Mouse (Mus musculus) E14TG2a.4 (cell line): ENCODE measurements around the gene Rrp1b.

Experiments
- H3K27me3 ChIP-seq: 2 replicates; pipeline ENCODE4 v1.6.1; 2014; ENCODE audit warnings: low read length, control low read depth; ENCODE audit not compliant: insufficient read depth
- H3K36me3 ChIP-seq: 2 replicates; pipeline ENCODE4 v1.6.1; 2014; ENCODE audit warnings: low read length, control low read depth; ENCODE audit not compliant: insufficient read depth
- H3K4me1 ChIP-seq: replicated peaks from 2 replicates; pipeline ENCODE4 v1.6.1; 2014; ENCODE audit warnings: low read depth, low read length, control low read depth
- H3K4me3 ChIP-seq: replicated peaks from 2 replicates; pipeline ENCODE4 v1.5.1; 2014; ENCODE audit warnings: mild to moderate bottlenecking, low read length
- H3K9me3 ChIP-seq: 2 replicates; pipeline ENCODE4 v1.6.1; 2014; ENCODE audit warnings: low read length, control low read depth
- CTCF ChIP-seq: conservative IDR thresholded peaks from 2 replicates; pipeline ENCODE4 v1.5.1; 2014; ENCODE audit warnings: low read length
- NANOG ChIP-seq: IDR thresholded peaks from 2 replicates; pipeline ENCODE4 v1.6.1; 2014; ENCODE audit warnings: borderline replicate concordance, low read length, mixed read lengths
- POU5F1 ChIP-seq: IDR thresholded peaks from 2 replicates; pipeline ENCODE4 v1.6.1; 2014; ENCODE audit warnings: low read length, borderline replicate concordance

The Rrp1b gene

DNA sequence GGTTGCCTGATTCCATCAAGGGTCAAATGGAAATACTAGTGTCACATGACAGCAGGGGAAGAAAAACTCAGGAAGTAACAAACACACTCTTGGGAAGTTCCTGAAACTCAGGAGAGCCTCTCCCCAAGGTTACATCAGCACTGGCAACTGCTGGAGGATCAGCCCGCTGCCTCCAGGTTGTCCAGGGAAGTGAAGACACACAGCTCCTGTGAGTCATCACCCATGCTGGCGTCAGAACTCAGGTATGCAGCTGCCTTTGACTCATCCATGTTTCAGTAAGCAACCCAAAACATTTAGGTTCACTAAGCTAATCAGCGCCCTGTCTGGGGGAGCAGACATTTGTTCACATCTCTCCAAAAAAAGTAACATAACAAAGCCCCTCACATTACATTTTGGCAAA, 32.6 kb upstream of the Rrp1b start:
- Histone ChIP-seq H3K4me1 (peaks cover 14% of the 10 kb centered on the region), H3K36me3 (peaks cover 92% of the 10 kb centered on the region), H3K4me3 (no peak overlapping the region), H3K9me3 (peaks cover 10% of the 10 kb centered on the region; the same call in 1 of the 2 replicates), H3K27me3 (no peaks in the 10 kb centered on the region)
- TF ChIP-seq POU5F1: no peak
- TF ChIP-seq NANOG: no peak
- TF ChIP-seq CTCF: no peak

DNA sequence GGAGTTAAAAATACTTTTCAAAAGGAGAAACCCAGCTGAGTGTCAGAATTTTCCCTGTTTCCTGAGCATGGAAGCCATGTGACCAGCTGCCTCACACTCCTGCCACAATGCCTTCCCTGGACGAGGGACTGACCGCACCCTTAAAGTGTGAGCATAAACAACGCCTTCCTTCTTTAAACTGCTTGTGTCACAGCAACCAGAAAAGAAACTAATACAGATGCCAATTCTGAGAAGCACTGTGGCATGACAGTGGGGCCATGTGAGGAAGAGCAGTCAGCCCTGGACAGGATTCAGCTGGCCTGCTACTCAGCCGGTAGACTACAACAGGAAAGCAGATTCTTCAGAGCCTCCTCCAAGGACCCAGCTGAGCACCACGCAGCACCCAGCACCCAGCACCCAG, 29.1 kb upstream of the Rrp1b start:
- H3K27me3 ChIP-seq: no peaks in the 10 kb centered on the region
- peaks cover 100% of the 10 kb centered on the region for H3K36me3 ChIP-seq
- TF ChIP-seq POU5F1 (no peak), NANOG (no peak), CTCF (no peak)
- peaks cover 13% of the 10 kb centered on the region for H3K9me3 ChIP-seq
- no peak overlapping the region for H3K4me3 ChIP-seq
- no peaks in the 10 kb centered on the region for H3K4me1 ChIP-seq

DNA sequence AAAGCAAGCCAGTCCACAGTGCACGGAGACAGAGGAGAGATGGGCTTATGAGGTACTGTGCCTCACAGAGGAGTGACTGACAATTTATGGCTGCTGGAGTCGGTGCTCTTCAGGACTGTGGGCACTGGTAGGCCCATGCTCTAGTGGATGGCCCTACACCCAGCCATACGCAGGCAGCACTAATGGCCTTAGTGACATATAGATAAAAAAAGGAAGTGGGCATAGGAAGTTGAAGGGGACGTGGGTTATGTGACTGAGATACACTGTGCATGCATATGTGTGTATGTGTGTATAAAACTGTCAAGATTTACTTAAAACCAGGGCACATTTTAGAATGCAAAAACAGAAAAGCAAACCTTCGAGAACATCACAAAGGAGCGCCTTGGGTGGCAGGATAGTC, 24.2 kb upstream of the Rrp1b start:
- H3K27me3 ChIP-seq: no peaks in the 10 kb centered on the region
- no peak for TF ChIP-seq NANOG
- TF ChIP-seq POU5F1: no peak
- no peak for TF ChIP-seq CTCF
- H3K9me3 ChIP-seq: peaks cover 3% of the 10 kb centered on the region; the same call in 1 of the 2 replicates
- H3K4me3 ChIP-seq: no peak overlapping the region
- H3K4me1 ChIP-seq: no peaks in the 10 kb centered on the region
- peaks cover 96% of the 10 kb centered on the region for H3K36me3 ChIP-seq

DNA sequence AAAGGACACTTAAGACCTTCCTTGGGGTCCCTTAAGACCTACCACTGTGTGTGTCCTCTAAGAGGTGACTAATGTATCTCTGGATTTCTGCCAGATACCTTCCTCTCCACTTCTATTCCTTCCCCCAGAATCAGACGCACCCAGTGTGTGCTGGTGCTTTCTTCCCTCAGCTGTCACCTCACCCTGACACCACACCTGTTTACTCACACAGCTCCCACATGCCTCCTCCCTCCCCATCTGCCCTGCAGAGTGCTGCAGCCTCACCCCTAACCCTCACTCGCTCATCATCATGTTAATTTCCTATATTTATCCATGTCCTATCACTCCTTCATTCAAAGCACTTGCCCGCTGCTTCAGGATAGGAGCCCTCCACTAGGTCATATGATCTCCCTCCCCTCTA, 23.6 kb upstream of the Rrp1b start:
- H3K4me3 ChIP-seq: no peak overlapping the region
- H3K27me3 ChIP-seq: no peaks in the 10 kb centered on the region
- H3K9me3 ChIP-seq: peaks cover 3% of the 10 kb centered on the region; the same call in 1 of the 2 replicates
- TF ChIP-seq CTCF: no peak
- TF ChIP-seq NANOG: no peak
- TF ChIP-seq POU5F1: no peak
- H3K4me1 ChIP-seq: no peaks in the 10 kb centered on the region
- H3K36me3 ChIP-seq: peaks cover 94% of the 10 kb centered on the region

DNA sequence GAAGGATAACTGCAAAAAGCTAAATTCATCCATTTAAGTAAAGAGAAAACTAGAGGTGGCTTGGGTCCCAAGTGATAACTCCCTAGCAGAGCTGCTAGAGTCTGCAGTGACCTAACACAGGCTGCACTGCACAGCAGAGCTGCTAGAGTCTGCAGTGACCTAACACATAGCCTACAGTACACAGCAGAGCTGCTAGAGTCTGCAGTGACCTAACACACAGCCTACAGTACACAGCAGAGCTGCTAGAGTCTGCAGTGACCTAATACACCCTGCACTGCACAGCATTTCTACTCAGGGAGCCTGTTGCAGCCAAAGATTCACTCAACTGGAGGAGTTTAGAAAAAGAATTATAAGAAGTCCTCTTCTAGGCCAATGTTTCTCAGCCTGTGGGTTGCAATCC, 22.2 kb upstream of the Rrp1b start:
- Histone ChIP-seq H3K9me3 (peaks cover 3% of the 10 kb centered on the region; the same call in 1 of the 2 replicates), H3K4me1 (0 out of 2 replicates have a peak, but pooled peaks cover 5% of the 10 kb centered on the region)
- TF ChIP-seq NANOG (no peak), POU5F1 (no peak), CTCF (no peak)

DNA sequence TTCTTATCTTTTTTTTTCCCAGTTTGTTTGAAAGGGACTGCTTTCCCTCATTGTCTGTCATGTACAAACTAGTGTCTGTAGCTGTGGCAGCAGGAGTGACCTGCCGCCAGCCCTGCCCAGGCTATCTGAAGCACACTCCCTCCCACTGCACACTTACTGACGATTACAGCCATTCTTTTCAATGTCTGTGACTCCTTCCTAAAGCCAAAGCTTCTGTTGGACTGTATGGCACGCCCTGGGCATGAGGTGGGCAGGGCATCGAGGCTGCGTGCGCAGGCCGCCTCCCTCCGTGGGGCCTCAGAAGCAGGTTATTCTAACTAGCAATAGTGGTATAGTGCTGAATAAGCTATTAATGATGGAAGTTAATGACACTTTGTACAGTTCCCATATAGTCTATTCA, 19.4 kb upstream of the Rrp1b start:
- H3K4me1 ChIP-seq: 0 out of 2 replicates have a peak, but pooled peaks cover 6% of the 10 kb centered on the region
- no peaks in the 10 kb centered on the region for H3K27me3 ChIP-seq
- H3K9me3 ChIP-seq: no peaks in the 10 kb centered on the region
- TF ChIP-seq CTCF (no peak), NANOG (no peak), POU5F1 (no peak)
- peaks cover 92% of the 10 kb centered on the region for H3K36me3 ChIP-seq
- H3K4me3 ChIP-seq: no peak overlapping the region

More for the DNA sequence above, 22.2 kb upstream of the Rrp1b start:
- no peaks in the 10 kb centered on the region for H3K27me3 ChIP-seq
- H3K36me3 ChIP-seq: peaks cover 92% of the 10 kb centered on the region
- H3K4me3 ChIP-seq: no peak overlapping the region

DNA sequence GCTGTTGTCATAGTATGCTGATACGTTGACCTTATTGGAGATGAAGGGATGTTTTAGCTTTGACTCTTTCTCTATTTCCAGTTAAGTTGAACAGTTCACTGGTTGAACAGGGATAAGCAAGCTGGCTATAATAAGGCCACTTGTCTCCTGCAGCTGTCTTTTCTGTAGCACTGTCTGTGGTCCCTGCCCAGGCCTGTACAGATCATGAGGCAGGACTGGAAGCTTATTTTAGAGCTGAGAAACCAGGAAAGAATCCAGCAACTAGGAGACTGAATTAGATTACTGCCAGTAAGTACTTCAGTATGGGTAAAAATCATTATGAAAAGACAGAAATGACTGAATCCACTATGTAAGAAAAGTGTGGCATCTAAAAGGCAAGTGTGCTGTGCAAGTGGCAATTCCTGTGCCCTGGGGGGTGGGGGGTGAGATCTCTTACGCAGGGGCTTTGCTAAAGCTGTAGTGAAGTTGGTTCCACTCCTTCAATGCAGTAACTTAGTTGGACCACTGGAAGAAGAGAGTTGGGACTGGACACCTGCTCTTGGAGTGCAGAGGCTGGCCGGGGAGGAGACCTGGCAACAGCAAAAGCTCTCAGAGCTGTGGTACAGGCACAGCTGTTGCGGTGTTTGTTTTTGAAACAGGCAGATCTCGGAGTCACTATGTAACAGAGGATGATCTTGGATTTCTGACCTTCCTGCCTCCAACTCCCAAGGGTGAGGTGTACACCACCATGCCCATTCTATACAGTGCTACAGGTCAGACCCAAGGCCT, 17.6 kb upstream of the Rrp1b start:
- Histone ChIP-seq H3K4me1 (0 out of 2 replicates have a peak, but pooled peaks cover 6% of the 10 kb centered on the region), H3K36me3 (peaks cover 92% of the 10 kb centered on the region), H3K9me3 (no peaks in the 10 kb centered on the region), H3K4me3 (no peak overlapping the region), H3K27me3 (no peaks in the 10 kb centered on the region)
- TF ChIP-seq CTCF (no peak), POU5F1 (no peak), NANOG (no peak)

DNA sequence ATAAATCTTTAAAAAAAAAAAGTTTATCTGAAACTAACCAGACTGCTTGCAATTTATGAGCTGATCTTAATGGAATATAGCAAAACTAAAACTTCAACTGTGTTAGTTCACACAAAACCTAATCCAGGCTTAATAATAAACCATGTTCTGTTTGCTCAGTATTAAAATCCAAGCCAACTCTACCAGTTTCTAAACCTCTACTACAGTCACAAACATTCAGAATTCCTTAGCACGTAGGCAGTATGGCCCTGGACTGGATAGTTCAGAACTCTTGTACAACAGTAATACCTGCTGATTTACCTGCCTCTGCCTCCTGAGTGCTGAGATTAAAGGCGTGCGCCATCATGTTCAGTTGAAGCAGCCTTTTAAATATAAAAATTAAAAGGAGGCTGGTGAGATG, 13.9 kb upstream of the Rrp1b start:
- Histone ChIP-seq H3K36me3 (peaks cover 92% of the 10 kb centered on the region), H3K9me3 (no peaks in the 10 kb centered on the region), H3K4me1 (peaks cover 17% of the 10 kb centered on the region), H3K4me3 (no peak overlapping the region), H3K27me3 (no peaks in the 10 kb centered on the region)
- no peak for TF ChIP-seq CTCF
- TF ChIP-seq POU5F1: no peak
- no peak for TF ChIP-seq NANOG
